Mouse (Mus musculus): Measurements from ENCODE around the gene Trim16.

Trim16 gene

GRCm38 (mm10) chr11:62820059-62820541 lies at the start of gene Trim16:
Trim16 (plus strand) TSS chr11:62820231.
- DNase-seq (ENCODE audit: low spot score): peak; percentile 53

DNA sequence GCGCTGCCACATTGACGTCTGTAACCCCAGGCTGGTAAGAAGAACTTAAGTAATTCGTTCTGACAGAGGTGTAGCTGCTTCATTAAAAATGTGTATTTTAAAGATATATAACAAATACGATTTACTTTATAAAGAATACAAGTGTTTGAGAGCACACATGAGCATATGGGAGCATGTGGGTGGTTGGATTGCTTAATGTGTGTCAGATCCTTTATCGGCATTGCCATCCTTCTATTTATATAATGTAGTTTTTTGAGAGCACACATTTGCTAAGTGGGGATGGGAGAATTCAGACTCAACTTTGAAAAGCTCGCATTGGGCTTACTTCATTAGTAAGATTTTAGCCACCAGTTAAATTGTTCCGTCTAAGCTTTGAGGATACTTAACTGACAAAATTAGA lies 43.5 kb upstream of the Trim16 start:
- no peak for DNase-seq (ENCODE audit: low spot score)

DNA sequence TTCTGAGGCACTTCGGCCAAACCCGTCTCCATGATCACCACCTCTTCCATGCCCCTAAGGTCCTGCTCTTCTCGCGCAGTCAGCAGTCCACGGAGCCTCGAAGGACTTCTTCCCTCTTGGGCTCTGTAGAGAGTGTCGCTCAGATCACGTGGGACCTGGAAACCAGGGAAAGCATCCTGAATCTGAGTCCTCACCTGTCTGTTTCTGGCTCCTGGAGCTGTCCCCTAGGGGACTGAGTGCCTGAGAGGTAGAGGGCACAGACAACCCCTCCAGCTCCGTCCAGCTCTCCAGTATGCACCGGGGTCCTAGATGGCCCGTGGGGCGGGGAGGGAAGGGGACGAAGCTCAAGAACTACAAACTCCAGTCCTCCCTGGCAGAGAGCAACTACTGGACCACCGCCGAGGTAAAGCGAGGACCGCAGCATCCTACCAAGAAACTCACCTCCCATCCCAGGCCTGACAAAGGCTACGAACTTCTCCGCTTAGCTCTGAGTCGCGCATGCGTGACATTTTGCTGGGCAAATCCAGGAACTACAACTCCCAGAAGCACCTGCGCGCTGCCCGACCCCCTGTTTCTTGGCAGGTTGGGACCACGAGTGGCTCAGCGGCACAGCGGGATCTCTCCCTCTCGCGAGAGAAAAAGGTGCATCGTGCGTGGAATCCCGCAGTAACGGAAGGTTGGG lies 31.0 kb upstream of the Trim16 start, which contains the start of gene Zfp286:
Zfp286 (minus strand) TSS at position 528 of the 682 bp plus-strand sequence.
- peak; percentile 91 for DNase-seq (ENCODE audit: low spot score)

DNA sequence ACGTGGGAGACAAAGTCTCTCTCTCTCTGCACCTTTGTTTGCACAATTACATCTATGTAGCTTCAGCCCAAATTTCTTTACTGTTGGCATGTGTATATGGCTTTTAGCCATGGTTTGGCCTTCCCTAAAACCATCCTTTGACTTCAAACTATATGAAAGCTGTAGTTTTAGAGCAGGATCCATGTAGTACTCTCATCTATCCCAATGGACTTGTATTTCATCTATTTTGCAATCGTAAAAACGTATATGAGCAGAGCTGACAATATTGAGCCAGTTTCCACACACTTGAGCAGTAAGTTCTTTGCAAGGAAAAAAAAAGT lies 30.5 kb upstream of the Trim16 start:
- no peak for DNase-seq (ENCODE audit: low spot score)

DNA sequence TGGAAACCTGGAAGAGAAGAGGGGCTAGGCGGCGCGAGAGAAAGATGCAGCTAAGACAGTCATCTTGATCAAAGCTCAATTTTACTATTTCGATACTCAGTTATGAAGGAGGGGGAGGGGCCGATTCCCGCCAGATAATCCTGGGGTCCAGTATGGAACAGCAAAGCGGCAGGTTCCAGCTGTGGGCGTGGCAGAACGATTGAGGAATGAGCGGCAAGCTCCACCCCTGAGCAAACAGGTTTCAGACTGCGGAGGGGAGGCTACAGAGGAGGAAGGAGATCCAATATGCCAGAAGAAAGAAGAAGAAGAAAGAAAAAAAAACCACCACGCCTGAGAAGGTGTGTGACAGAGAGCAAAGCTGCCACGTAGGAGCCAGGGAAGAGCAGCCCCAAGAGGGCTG lies 15.9 kb upstream of the Trim16 start:
- no peak for DNase-seq (ENCODE audit: low spot score)

DNA sequence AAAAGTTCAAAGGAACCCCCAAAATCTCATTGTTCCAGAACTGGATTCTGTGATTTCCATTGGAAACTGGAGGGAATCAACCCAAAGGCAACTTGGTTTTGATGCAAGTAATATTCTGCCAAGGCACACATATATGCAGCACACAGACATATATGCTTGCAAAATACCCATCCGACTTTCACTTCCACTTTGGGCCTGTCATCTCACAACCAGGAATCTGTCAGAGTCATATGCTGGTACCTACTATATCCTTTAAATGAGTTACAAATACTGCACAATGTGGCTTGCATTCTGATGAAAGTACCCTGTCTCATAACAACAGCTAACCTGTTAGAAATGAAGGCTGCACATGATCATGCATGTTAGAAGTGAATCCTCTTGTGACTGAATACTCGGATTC lies 12.1 kb upstream of the Trim16 start:
- no peak for DNase-seq (ENCODE audit: low spot score)

GRCm38 (mm10) chr11:62809201-62809600 lies 10.8 kb upstream of the Trim16 start:
- DNase-seq (ENCODE audit: low spot score): no peak

- DNase-seq (ENCODE audit: low spot score): no peak
Measured at GRCm38 (mm10) chr11:62812268-62812667, 7.8 kb upstream of the Trim16 start.

DNA sequence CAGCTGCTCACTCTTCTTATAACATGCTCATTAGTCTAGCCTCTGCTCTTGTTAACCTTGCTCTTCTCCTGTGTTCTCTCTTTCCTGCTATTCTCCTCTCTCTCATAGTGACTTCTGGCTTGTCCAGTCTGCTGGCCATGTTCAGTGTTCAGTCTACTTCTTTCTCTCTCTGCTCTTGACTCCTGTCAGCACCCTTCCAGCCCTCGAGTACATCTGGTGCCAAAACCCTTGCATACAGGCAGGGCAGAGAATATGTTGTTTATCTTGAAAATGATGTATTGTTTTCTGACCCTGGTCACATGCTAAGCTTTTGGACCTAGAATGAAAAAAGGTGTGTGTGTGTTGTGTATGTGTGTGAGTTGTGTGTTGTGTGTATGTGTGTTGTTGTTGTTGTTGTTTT lies 6.5 kb upstream of the Trim16 start:
- DNase-seq (ENCODE audit: low spot score): no peak

DNA sequence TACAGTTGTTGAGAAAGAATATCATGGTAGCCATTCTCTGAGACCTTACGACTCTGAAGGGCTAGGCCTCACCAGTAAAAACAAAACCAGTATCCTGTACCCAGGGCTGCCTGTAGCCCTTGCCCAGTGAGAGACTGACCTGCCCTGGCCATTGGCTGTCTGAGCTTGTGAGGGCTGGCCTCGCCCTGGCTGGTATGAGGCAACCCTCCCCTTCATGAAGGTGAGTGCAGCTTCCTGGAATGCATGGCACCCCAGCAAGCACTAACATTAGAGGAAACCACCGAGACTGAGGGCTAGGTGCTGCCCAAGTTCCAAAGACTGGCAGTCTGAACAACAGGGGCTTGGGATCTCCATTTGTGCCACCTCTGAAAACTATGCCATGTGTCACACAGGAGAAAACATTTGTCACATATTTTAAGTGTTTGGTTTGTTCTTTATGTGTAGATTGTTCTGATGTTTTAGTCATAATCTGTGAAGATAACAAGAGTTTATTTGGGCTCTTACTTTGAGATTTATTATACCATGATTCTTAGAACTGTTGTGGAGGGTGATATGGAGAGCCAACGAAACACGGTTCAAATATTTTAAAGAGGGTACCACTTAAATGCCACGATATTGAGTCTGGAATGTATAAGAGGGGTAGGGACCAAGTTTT lies 5.9 kb upstream of the Trim16 start:
- no peak for DNase-seq (ENCODE audit: low spot score)

DNA sequence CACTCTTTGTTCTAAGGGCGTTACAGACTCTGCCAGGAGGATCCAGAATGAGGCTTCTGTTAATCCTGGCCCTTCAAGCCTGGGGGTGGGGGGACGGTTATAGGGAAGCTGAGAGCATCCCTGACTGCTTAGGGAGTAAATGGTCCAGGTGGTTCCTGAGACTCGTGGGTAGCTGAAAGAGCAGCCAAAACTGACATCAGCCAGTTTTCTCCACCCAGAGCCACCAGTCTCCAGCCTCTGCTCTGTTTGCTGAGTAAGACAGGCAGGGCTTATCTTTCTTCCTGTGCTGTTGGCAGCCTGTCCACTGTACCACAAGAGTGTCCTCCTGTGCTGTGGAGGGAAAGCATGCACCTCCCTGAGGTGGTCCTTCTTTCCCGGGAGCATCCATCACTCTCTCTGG lies 5.4 kb upstream of the Trim16 start:
- DNase-seq (ENCODE audit: low spot score): no peak

- no peak for DNase-seq (ENCODE audit: low spot score)
Measured at GRCm38 (mm10) chr11:62815438-62815837, 4.6 kb upstream of the Trim16 start.

DNA sequence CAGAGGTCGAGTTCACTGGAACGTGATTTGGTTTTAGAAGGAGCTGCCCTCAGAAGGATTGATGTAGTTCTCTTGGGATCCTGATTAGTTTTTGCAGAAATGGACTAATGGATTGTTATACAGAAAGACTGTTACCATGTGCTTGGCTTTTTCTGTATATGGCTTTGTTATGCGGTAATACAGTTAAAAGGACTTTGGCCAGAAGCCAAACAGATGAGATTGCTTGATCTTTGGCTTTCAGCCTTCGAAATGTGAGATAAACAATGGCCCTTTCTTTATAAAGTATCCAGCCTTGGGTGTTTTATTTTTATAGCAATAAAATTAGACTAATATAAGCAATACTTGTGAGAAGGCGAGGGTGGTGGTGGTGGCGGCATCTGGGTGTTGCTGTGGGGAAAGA lies 3.4 kb upstream of the Trim16 start:
- DNase-seq (ENCODE audit: low spot score): no peak

DNA sequence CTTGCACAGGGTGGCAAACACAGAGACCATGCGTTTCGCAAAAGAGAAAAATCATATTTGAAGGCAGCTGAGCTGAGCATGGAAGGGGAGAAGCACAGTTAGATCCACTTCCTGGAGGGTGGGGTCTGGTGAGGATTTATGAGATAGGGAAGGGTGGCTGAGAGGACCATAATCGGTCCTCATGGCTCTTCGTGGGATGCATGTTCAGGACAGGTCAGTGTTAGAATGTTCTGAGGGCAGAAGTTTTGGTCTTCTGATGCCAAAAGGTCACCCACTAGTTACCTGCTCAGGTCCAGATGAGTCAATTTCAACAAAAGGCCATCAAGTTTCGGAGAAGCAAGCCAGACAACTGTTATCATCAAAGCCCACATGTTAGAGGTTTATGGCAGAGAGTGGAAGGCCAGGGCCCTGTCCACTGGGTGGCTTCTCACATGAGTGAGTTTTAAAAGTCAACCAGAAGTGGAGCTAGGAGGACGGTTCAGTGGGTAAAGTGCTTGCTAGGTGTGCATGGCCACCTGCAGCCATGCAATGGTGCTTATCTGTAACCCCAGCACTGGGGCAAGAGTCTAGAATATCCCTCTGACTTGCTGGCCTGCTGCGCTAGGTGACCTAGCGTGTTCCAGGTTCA lies 858 bp upstream of the Trim16 start:
- no peak for DNase-seq (ENCODE audit: low spot score)

DNA sequence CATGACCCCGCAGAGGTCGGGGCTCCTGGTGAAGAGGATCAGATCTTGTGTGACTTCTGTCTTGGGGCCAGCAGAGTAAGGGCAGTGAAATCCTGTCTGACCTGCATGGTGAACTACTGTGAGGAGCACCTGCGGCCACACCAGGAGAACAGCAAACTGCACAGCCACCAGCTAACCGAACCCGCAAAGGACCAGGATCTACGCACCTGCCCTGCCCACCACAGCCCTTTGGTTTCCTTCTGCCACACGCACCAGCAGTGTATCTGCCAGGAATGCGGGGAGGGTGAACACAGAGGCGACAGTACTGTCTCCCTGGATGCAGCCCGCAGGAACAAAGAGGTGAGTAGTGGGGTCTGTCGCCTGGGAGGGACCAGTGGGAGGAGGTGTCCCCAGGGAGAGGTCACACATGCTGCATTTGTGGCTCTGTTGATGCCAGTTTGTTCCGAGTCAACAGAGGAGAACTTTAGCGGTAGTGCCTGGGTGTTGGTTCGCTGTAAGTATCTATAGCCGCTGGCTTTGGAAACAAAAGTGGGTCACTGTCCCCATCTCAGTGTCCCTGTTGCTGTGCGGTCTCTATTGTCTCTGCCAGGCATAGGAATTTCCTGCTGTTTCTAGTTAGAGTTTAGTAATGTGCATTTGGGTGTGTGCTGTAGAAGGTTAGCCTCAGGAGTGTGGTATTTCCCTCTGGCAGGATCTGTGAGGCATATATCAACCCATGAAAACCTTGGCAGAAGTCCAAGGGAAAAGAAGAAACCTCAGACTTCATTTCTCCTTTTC lies 818 bp downstream of the Trim16 start:
- no peak for DNase-seq (ENCODE audit: low spot score)

GRCm38 (mm10) chr11:62821893-62822292 lies 1.9 kb downstream of the Trim16 start:
- no peak for DNase-seq (ENCODE audit: low spot score)

GRCm38 (mm10) chr11:62824211-62824610 lies 4.2 kb downstream of the Trim16 start:
- no peak for DNase-seq (ENCODE audit: low spot score)

DNA sequence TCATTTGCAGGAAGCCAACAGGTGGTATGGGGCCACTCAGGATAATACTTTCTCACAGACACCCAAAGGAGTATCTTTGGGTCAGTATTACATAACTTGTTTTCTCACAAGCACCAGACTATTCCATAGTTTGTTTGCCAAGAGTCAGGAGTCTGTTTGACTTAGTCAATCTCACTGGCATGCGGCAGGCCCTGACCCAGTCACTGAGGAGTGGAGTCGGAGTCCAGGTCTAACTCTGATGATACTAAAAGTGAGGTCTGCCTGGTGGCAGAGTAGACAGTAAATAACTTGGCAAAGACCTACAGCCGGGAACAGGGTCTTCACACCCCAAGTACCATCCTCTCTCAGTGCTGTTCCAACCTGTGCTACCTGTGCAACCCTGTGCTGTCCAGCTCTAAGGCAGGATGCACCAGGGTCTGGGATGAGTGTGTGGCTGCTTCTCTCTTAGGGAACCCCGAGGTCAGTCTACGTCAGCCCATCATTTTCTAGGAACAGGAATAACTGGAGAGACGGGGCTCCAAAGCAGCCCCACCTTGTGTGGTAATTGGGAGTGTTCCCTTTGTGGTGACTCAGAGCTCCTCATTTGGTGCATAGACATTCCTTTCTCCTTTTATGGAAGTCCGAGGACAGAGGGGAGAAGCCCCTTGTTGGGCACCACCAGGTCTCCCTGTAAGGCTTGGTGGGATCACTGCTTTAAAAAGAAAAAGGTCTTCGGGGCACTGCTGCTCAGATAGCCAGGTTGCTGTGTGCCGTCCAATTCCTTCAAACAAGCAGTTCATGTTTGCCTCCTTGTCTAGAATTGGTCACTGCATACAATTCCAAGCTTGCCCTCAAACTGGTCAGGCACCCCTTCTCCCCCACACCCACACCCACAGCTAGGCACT lies 5.4 kb downstream of the Trim16 start:
- DNase-seq (ENCODE audit: low spot score): no peak

GRCm38 (mm10) chr11:62826106-62826733 lies 6.2 kb downstream of the Trim16 start:
- DNase-seq (ENCODE audit: low spot score): no peak

DNA sequence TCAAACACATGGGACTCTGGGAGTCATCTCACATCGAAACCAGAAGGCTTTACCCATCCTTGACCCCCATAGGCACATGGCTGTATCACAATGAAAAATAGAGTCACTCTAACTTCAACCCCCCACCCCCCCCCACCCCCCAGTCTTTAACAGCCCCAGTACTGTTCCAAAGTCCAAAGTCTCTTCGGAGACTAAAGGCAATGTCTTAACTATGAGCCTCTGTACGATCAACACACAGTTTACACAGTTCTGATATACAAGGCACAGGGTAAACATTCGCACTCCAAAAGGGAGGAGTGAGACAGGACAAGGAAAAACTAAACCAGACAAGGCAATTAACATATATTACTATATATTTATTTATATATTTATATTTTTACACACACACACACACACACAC lies 7.1 kb downstream of the Trim16 start:
- no peak for DNase-seq (ENCODE audit: low spot score)

DNA sequence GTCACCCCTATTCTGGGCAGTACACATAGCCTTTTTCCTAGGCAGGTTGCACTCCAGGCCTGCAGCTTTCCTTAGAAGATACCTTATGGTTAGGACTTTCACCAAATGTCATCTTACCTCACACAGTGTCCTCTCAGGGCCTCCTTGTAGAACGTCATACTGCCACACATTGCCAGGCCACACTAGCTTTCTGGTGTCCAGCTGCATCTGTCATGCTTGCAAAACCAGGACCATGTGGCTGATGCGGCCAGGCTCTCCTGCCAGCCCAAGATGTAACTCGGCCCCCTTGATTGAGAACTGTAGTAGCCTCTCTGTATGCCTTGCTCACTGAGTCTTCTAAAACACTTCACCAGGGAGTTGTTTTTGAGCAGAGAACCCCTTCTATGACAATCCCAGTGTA lies 7.9 kb downstream of the Trim16 start:
- DNase-seq (ENCODE audit: low spot score): no peak
